Mouse (Mus musculus): ENCODE measurements at regions not wholly inside any gene's neighbourhood (a gene's known extent, or its start where the extent isn't known, plus 50 kb on each side); places are given as distances from the start of the nearest gene placed in this dataset.

GRCm38 (mm10) chr2:12697209-12697608 is 226.6 kb upstream of the Pter start:
- no peak for TF ChIP-seq CTCF (IDR thresholded peaks at IDR 0.05; ENCODE audit: low read depth)
- TF ChIP-seq EP300 (optimal IDR thresholded peaks at IDR 0.05): no peak
- Histone ChIP-seq H3K4me2 (replicated peaks; ENCODE audit: low read depth) (no peak overlapping the region), H3K4me3 (ENCODE audit: low read depth, low read length) (no peak overlapping the region), H3K9me3 (ENCODE audit: control insufficient read depth, low read length) (no peaks in the 10 kb centered on the region), H3K27me3 (ENCODE audit: control insufficient read depth, insufficient read depth, low read length) (no peaks in the 10 kb centered on the region), H3K36me3 (ENCODE audit: control insufficient read depth, insufficient read depth, low read length) (no peaks in the 10 kb centered on the region), H3K27ac (replicated peaks) (no peak overlapping the region), H3K4me1 (replicated peaks; ENCODE audit: control insufficient read depth, insufficient read depth) (no peaks in the 10 kb centered on the region), H3K9ac (ENCODE audit: low read length) (no peak overlapping the region)
- ATAC-seq (ENCODE audit: low FRiP score, low TSS enrichment) (no peak), DNase-seq (ENCODE audit: low spot score) (no peak)
- 76% methylated on average over 1 of the region's 1 CpGs for WGBS

DNA sequence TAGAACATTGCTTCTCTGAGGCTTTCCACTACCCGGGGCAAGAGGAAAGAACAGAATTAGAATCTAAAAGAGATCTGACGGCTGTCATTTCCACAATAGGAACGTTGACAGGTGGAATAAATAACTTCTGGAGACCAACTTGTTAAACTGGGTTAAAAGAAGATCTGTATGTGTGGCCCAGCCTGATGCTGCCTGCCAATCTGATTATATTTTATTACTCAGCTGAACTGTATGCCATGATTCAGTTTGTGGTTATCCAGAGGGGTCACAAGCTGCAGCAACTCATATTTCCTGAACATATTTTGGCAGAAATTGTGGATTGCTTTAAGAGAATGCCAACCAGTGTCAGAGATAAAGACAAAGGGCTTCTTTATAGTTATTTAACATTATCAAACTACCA is 224.5 kb upstream of the Pter start:
- 57% methylated on average over 3 of the region's 3 CpGs for WGBS
- no peak for DNase-seq (ENCODE audit: low spot score)
- H3K4me1 ChIP-seq (replicated peaks; ENCODE audit: control insufficient read depth, insufficient read depth): no peaks in the 10 kb centered on the region
- no peaks in the 10 kb centered on the region for H3K9me3 ChIP-seq (ENCODE audit: control insufficient read depth, low read length)
- no peak overlapping the region for H3K4me3 ChIP-seq (ENCODE audit: low read depth, low read length)
- H3K36me3 ChIP-seq (ENCODE audit: control insufficient read depth, insufficient read depth, low read length): no peaks in the 10 kb centered on the region
- no peaks in the 10 kb centered on the region for H3K27me3 ChIP-seq (ENCODE audit: control insufficient read depth, insufficient read depth, low read length)
- TF ChIP-seq CTCF (IDR thresholded peaks at IDR 0.05; ENCODE audit: low read depth) (no peak), EP300 (optimal IDR thresholded peaks at IDR 0.05) (no peak)
- H3K9ac ChIP-seq (ENCODE audit: low read length): no peak overlapping the region
- ATAC-seq (ENCODE audit: low FRiP score, low TSS enrichment): no peak
- no peak overlapping the region for H3K4me2 ChIP-seq (replicated peaks; ENCODE audit: low read depth)
- H3K27ac ChIP-seq (replicated peaks): no peak overlapping the region

DNA sequence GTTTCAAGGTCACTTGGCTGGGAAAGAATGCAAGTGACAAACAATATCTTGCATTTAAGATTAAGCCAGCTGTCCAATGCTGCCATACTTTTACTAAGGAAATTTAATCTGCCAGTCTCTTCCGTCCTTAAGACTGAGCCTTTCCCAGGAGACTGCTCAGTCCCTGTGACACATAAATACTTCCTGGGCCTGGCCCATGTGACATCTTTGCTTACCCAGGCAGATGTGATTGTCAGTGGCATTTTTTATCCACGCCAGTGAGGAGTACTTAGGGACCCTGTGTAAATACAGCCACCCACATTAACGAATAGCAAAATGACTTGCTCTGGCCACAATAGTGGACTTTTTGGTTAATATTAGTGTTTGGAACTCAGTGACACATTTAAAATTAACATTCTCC is 216.3 kb upstream of the Pter start:
- Histone ChIP-seq H3K4me1 (replicated peaks; ENCODE audit: control insufficient read depth, insufficient read depth) (no peaks in the 10 kb centered on the region), H3K27me3 (ENCODE audit: control insufficient read depth, insufficient read depth, low read length) (no peaks in the 10 kb centered on the region), H3K4me2 (replicated peaks; ENCODE audit: low read depth) (no peak overlapping the region), H3K9me3 (ENCODE audit: control insufficient read depth, low read length) (no peaks in the 10 kb centered on the region), H3K9ac (ENCODE audit: low read length) (no peak overlapping the region), H3K4me3 (ENCODE audit: low read depth, low read length) (no peak overlapping the region), H3K27ac (replicated peaks) (no peak overlapping the region), H3K36me3 (ENCODE audit: control insufficient read depth, insufficient read depth, low read length) (no peaks in the 10 kb centered on the region)
- TF ChIP-seq CTCF (IDR thresholded peaks at IDR 0.05; ENCODE audit: low read depth) (no peak), EP300 (optimal IDR thresholded peaks at IDR 0.05) (no peak)
- DNase-seq (ENCODE audit: low spot score): no peak
- ATAC-seq (ENCODE audit: low FRiP score, low TSS enrichment): no peak
- 49% methylated on average over 3 of the region's 3 CpGs for WGBS

GRCm38 (mm10) chr2:12709156-12709923 is 214.5 kb upstream of the Pter start:
- Histone ChIP-seq H3K36me3 (ENCODE audit: control insufficient read depth, insufficient read depth, low read length) (no peaks in the 10 kb centered on the region), H3K9ac (ENCODE audit: low read length) (no peak overlapping the region), H3K27ac (replicated peaks) (no peak overlapping the region), H3K4me3 (ENCODE audit: low read depth, low read length) (no peak overlapping the region), H3K9me3 (ENCODE audit: control insufficient read depth, low read length) (no peaks in the 10 kb centered on the region), H3K4me1 (replicated peaks; ENCODE audit: control insufficient read depth, insufficient read depth) (no peaks in the 10 kb centered on the region), H3K27me3 (ENCODE audit: control insufficient read depth, insufficient read depth, low read length) (no peaks in the 10 kb centered on the region), H3K4me2 (replicated peaks; ENCODE audit: low read depth) (peak overlapping the region; percentile 14; the same call in 1 of the 2 replicates)
- DNase-seq (ENCODE audit: low spot score) (peak; percentile 29), ATAC-seq (ENCODE audit: low FRiP score, low TSS enrichment) (peak; percentile 35; the same call in 1 of the 2 replicates)
- peak; percentile 84 for TF ChIP-seq CTCF (IDR thresholded peaks at IDR 0.05; ENCODE audit: low read depth)
- no peak for TF ChIP-seq EP300 (optimal IDR thresholded peaks at IDR 0.05)
- 22% methylated on average over 16 of the region's 16 CpGs for WGBS

- DNase-seq (ENCODE audit: low spot score) (no peak), ATAC-seq (ENCODE audit: low FRiP score, low TSS enrichment) (no peak)
- no peak overlapping the region for H3K4me2 ChIP-seq (replicated peaks; ENCODE audit: low read depth)
- WGBS: 62% methylated on average over 2 of the region's 2 CpGs
- H3K4me3 ChIP-seq (ENCODE audit: low read depth, low read length): no peak overlapping the region
- TF ChIP-seq CTCF (IDR thresholded peaks at IDR 0.05; ENCODE audit: low read depth) (no peak), EP300 (optimal IDR thresholded peaks at IDR 0.05) (no peak)
- H3K4me1 ChIP-seq (replicated peaks; ENCODE audit: control insufficient read depth, insufficient read depth): no peaks in the 10 kb centered on the region
- no peaks in the 10 kb centered on the region for H3K9me3 ChIP-seq (ENCODE audit: control insufficient read depth, low read length)
- H3K27ac ChIP-seq (replicated peaks): no peak overlapping the region
- H3K27me3 ChIP-seq (ENCODE audit: control insufficient read depth, insufficient read depth, low read length): no peaks in the 10 kb centered on the region
- H3K9ac ChIP-seq (ENCODE audit: low read length): no peak overlapping the region
- no peaks in the 10 kb centered on the region for H3K36me3 ChIP-seq (ENCODE audit: control insufficient read depth, insufficient read depth, low read length)
These were observed 214.0 kb upstream of the Pter start for GRCm38 (mm10) chr2:12709924-12710240.

- Histone ChIP-seq H3K4me1 (replicated peaks; ENCODE audit: control insufficient read depth, insufficient read depth) (no peaks in the 10 kb centered on the region), H3K27me3 (ENCODE audit: control insufficient read depth, insufficient read depth, low read length) (no peaks in the 10 kb centered on the region), H3K4me2 (replicated peaks; ENCODE audit: low read depth) (no peak overlapping the region), H3K4me3 (ENCODE audit: low read depth, low read length) (no peak overlapping the region), H3K36me3 (ENCODE audit: control insufficient read depth, insufficient read depth, low read length) (no peaks in the 10 kb centered on the region), H3K9me3 (ENCODE audit: control insufficient read depth, low read length) (no peaks in the 10 kb centered on the region), H3K27ac (replicated peaks) (no peak overlapping the region), H3K9ac (ENCODE audit: low read length) (no peak overlapping the region)
- ATAC-seq (ENCODE audit: low FRiP score, low TSS enrichment) (no peak), DNase-seq (ENCODE audit: low spot score) (no peak)
- WGBS: 60% methylated on average over 3 of the region's 3 CpGs
- no peak for TF ChIP-seq EP300 (optimal IDR thresholded peaks at IDR 0.05)
- no peak for TF ChIP-seq CTCF (IDR thresholded peaks at IDR 0.05; ENCODE audit: low read depth)
These were observed 207.5 kb upstream of the Pter start for GRCm38 (mm10) chr2:12716124-12717012.
